Mouse (Mus musculus) gastrocnemius, adult 2 months (tissue): ENCODE data around the gene Hist1h2ak. TPM values are rescaled to one million over a fixed set of nuclear protein-coding genes. Genes with fewer than 3 reads are reported as not detected.
"Not testable (repeated sequence)": the region's sequence is repeated elsewhere in the genome, so short reads cannot be mapped to it uniquely, and the experiment has no call there.

Experiments used
- DNase-seq: peaks from one replicate; pipeline ENCODE4 v3.0.0; 2022
- H3K27ac ChIP-seq: fragments of 200-600 bp; 2 replicates; pipeline ENCODE4 v1.8.1; 2022; ENCODE audit warnings: mild to moderate bottlenecking
- H3K4me3 ChIP-seq: fragments of 200-600 bp; 2 replicates; pipeline ENCODE4 v1.8.1; 2022; ENCODE audit warnings: mild to moderate bottlenecking, moderate library complexity
- CTCF ChIP-seq: fragments of 200-600 bp; IDR thresholded peaks from 2 replicates; pipeline ENCODE4 v1.8.1; 2022; ENCODE audit warnings: antibody characterized with exemption, mild to moderate bottlenecking, moderate library complexity
- intact Hi-C: fragments of 180-260 bp; cut with DNase I; formaldehyde crosslinking; loops from one replicate; pipeline ENCODE4 v1.15.1; 2025
- total RNA-seq, 2 experiments: library from RNA; stranded (reverse); gene quantifications; 2 replicates each; pipeline ENCODE4 v1.2.3; 2021

The Hist1h2ak gene
- total RNA-seq, 2 experiments from 2014 or later = 0.98 TPM; not detected in 1

DNA sequence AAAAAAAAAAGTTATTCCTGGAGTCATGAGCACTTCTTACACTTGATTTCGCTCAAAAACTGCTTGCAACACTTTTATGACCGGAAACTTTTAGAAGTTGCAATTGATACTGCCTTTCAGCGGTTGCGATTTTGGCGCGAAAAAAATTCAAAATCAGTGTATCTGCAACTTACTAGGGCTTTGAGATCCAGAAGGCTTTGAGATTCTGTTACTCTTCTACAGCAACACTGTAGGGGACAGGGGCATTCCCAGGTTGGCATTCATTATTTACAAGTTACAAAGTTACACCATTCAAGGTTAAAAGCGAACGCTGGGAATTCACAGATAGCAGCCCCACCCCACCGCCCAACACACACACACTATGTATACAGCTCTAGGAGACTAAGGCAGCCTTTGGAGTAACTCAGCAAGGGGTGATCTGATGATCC is 30.1 kb upstream of the Hist1h2ak start:
- intact Hi-C loops = loop anchor here (10.0 kb wide), 2 partner anchors 69 to 1651 kb away; partner anchors contain the start of genes Hist1h2ai, Hist1h2bl and Hist1h3h
- Histone ChIP-seq H3K4me3 (peak overlapping the region; percentile 76), H3K27ac (peak overlapping the region; percentile 81)
- TF ChIP-seq CTCF = no peak
- DNase-seq = no peak

DNA sequence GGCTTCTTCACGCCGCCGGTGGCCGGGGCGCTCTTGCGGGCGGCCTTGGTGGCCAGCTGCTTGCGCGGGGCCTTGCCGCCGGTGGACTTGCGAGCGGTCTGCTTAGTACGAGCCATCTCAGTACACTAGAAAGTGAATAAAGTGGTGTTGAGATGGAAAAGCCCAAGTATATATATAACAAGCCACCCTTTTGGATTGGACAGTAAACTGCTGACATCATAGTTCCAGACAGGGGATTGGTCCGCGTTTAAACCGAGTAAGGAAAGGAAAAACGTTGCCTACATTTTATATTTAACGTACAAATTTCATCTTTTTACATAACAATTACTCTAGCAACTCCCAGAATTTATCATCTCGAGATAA is 29.6 kb upstream of the Hist1h2ak start, which contains the start of gene Hist1h3i:
Gene Hist1h3i, minus strand, starts transcription at position 116 of the 363 bp plus-strand sequence.
- no peak for TF ChIP-seq CTCF
- DNase-seq = peak; percentile 41
- Histone ChIP-seq H3K4me3 (peak within 1 kb of the TSS; percentile 76), H3K27ac (peak within 1 kb of the TSS; percentile 81)
- intact Hi-C loops = loop anchor here (10.0 kb wide), 2 partner anchors 68 to 1652 kb away; partner anchors contain the start of genes Hist1h2ai, Hist1h2bl and Hist1h3h

DNA sequence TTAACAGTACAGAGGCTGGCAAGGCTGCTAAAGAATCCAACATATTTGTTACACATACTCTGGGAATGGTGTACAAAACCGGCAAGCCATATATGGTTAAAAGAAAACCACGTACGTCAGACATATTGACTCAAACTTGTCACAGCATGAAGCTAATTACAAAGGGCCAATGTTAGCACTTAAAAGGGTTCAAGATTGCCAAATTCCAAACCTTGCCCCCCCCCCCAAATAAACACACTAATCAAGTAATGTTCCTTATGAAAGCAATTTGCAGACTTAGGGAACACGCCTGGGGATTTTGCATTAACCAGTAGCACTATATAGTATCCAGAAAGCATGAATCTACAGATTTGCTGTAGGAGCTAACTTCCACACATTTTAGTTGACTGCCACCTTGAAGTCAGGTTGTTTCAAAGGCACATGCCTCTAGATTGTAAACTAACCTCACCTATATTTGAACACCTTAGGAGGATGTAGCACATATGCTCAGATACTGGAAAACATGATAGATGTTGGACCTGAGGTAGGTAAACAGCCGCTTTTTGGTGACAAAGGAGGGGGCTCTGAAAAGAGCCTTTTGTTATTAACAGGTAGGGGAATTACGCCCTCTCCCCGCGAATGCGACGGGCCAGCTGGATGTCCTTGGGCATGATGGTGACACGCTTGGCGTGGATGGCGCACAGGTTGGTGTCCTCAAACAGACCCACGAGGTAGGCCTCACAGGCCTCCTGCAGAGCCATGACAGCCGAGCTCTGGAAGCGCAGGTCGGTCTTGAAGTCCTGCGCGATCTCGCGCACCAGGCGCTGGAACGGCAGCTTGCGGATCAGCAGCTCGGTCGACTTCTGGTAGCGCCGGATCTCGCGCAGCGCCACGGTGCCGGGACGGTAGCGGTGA is 29.0 kb upstream of the Hist1h2ak start:
- intact Hi-C loops = loop anchor here (10.0 kb wide), 2 partner anchors 68 to 1652 kb away; partner anchors contain the start of genes Hist1h2ai, Hist1h2bl and Hist1h3h
- H3K27ac ChIP-seq = peak overlapping the region; percentile 81
- peak overlapping the region; percentile 76 for H3K4me3 ChIP-seq
- not testable (repeated sequence) for DNase-seq

- DNase-seq = no peak
- no peak overlapping the region for H3K27ac ChIP-seq
- intact Hi-C loops = loop anchor here (10.0 kb wide), 2 partner anchors 67 to 1653 kb away; partner anchors contain the start of genes Hist1h2ai, Hist1h2bl and Hist1h3h
- TF ChIP-seq CTCF = no peak
- no peak overlapping the region for H3K4me3 ChIP-seq
These were observed 28.0 kb upstream of the Hist1h2ak start for GRCm38 (mm10) chr13:21781639-21782038.

DNA sequence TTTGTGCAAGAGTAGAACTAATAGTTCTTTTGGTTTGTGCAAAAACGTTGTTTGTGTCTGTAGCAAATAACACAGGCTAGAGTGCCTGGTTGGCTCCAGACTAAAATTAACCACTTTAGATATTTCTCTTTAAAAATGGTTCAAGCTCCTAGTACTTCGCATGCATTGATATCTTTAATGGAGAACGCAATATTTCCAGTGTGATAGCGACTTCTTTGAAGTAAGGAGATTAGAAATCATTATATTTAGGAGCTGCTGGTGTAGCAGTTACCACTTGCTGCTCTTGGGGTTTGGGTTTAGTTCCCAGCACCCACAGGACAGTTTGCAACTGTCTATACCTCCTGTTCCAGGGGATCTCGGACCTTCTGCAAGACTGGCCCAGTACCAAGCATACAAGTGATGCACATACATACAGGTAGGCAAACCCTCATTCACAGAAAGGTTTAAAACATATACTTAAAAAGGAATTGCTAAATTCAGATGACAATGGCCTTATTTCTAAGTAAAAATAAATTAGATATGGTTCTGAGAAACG is 27.5 kb upstream of the Hist1h2ak start:
- no peak for DNase-seq
- intact Hi-C loops = loop anchor here (10.0 kb wide), 2 partner anchors 66 to 1654 kb away; partner anchors contain the start of genes Hist1h2ai, Hist1h2bl and Hist1h3h
- TF ChIP-seq CTCF = no peak
- no peak overlapping the region; the same call in 1 of the 2 replicates for H3K27ac ChIP-seq
- H3K4me3 ChIP-seq = peak overlapping the region; percentile 76

DNA sequence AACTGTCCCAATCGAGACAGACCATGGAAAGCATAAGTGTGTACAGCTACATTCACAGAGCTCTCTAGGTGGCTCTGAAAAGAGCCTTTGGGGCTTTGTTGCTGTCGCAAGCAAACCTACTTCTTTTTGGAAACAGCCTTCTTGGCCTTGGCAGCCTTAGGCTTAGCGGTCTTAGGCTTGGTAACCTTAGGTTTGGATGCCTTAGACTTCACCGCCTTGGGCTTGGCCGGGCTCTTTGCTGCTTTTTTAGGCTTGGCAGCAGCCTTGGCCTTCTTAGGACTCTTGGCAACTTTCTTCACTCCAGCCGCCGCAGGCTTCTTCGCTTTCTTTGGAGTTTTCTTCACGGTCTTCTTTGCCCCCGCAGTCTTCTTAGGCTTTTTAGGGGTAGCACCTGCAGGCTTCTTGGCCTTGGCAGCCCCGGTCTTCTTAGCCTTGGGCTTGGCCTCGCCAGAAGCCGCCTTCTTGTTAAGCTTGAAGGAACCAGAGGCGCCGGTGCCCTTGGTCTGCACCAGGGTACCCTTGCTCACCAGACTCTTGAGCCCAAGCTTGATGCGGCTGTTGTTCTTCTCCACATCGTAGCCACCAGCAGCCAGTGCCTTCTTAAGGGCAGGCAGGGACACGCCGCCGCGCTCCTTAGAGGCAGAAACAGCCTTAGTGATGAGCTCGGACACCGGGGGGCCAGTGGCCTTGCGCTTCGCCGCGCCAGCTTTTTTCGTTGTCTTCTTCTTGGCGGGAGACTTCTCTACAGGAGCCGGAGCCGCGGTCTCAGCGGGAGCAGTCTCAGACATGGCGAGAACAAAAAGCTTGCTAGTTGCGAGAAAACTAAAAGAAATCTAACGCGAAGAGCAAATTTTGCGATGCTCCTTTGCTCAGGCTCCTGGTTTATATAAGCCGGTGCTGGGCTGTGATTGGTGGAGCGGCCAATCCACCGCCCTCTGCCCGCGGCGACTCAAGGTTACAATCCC is 26.4 kb upstream of the Hist1h2ak start, which contains the start of gene Hist1h1b:
Gene Hist1h1b, minus strand, starts transcription at position 859 of the 965 bp plus-strand sequence.
- intact Hi-C loops = loop anchor here (5.0 to 10.0 kb wide), 3 partner anchors 65 to 1655 kb away; partner anchors contain the start of genes Hist1h2ag, Hist1h2ai, Hist1h2bj and Hist1h2bl
- Histone ChIP-seq H3K4me3 (peak within 1 kb of the TSS; percentile 76), H3K27ac (peak within 1 kb of the TSS; percentile 91)
- DNase-seq = peak; percentile 54
- TF ChIP-seq CTCF = no peak

GRCm38 (mm10) chr13:21778814-21779766 is 25.5 kb upstream of the Hist1h2ak start:
- intact Hi-C loops = loop anchor here (5.0 kb wide), 1 partner anchor 263 kb away; the partner anchor contains the start of genes Hist1h2ag, Hist1h2bj and Hist1h4i
- peak; percentile 74 for DNase-seq
- no peak for TF ChIP-seq CTCF
- H3K27ac ChIP-seq = peak overlapping the region; percentile 91
- H3K4me3 ChIP-seq = peak overlapping the region; percentile 76

DNA sequence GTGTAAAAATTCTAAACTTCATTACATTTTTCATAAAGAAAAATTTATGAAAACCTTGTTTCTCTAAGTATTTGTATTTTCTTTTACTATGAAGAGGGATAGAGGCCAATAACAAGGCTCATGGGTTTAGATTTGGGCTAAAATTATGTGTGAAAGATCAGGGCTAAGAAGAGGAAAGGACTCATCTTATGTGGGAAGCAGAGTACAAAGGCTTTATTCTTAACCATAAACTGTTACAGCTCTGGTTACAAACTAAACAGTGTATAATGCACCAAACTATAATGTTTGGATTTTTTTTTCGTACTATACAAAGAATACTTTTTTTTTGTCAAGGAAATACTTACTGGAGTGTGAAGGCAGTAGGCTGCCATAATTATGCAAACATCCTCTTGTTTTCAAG is 2.1 kb upstream of the Hist1h2ak start:
- Histone ChIP-seq H3K4me3 (no peak overlapping the region), H3K27ac (no peak overlapping the region)
- TF ChIP-seq CTCF = no peak
- DNase-seq = no peak
- intact Hi-C loops = no loop called here

- intact Hi-C loops = loop anchor here (5.0 kb wide), 1 partner anchor 37 kb away; the partner anchor contains the start of genes Hist1h2ai, Hist1h2bl and Hist1h3h
These were observed 821 bp upstream of the Hist1h2ak start for GRCm38 (mm10) chr13:21754294-21755001.

GRCm38 (mm10) chr13:21753051-21753523 is 540 bp downstream of the Hist1h2ak start:
- intact Hi-C loops = loop anchor here (5.0 kb wide), 1 partner anchor 36 kb away; the partner anchor contains the start of genes Hist1h2ai, Hist1h2bl and Hist1h3h
- Histone ChIP-seq H3K27ac (peak overlapping the region; percentile 85), H3K4me3 (peak overlapping the region; percentile 77)
- no peak for TF ChIP-seq CTCF
- DNase-seq = no peak

More at GRCm38 (mm10) chr13:21754294-21755001, 821 bp upstream of the Hist1h2ak start:
- H3K4me3 ChIP-seq = peak overlapping the region; percentile 77
- DNase-seq = not testable (repeated sequence)
- H3K27ac ChIP-seq = peak overlapping the region; percentile 35; the same call in 1 of the 2 replicates
